Mouse (Mus musculus) liver, postnatal 0 days (tissue): ENCODE measurements at regions not wholly inside any gene's neighbourhood (a gene's known extent, or its start where the extent isn't known, plus 50 kb on each side); places are given as distances from the start of the nearest gene placed in this dataset.
"Not testable (repeated sequence)": the region's sequence is repeated elsewhere in the genome, so short reads cannot be mapped to it uniquely, and the experiment has no call there.

Source experiments
- ATAC-seq: fragments of 200-750 bp; cut with Nextera tagmentation; 2 replicates; pipeline ENCODE4 v1.8.0; 2017; ENCODE audit warnings: mild to moderate bottlenecking, moderate library complexity
- DNase-seq: peaks from one replicate; pipeline ENCODE4 v3.0.0-alpha.2; 2016
- H3K27ac ChIP-seq: fragments of 300-500 bp; sonication (generic); 2 replicates; pipeline ENCODE4 v1.5.1; 2014; ENCODE audit warnings: antibody characterized with exemption, moderate library complexity, mild to moderate bottlenecking, low read depth
- H3K27me3 ChIP-seq: fragments of 300-500 bp; sonication (generic); 2 replicates; pipeline ENCODE4 v1.6.1; 2014; ENCODE audit warnings: low read length, control low read depth, mixed read lengths; ENCODE audit not compliant: insufficient read depth
- H3K36me3 ChIP-seq: fragments of 300-500 bp; sonication (generic); replicated peaks from 2 replicates; pipeline ENCODE4 v1.6.1; 2014; ENCODE audit warnings: mild to moderate bottlenecking, control low read depth, low read length, moderate library complexity, mixed read lengths; ENCODE audit not compliant: insufficient read depth
- H3K4me1 ChIP-seq: fragments of 300-500 bp; sonication (generic); 2 replicates; pipeline ENCODE4 v1.6.1; 2014; ENCODE audit warnings: antibody characterized with exemption, mild to moderate bottlenecking, control low read depth; ENCODE audit not compliant: insufficient read depth
- H3K4me2 ChIP-seq: fragments of 300-500 bp; sonication (generic); 2 replicates; pipeline ENCODE4 v1.6.1; 2014; ENCODE audit warnings: low read depth, mild to moderate bottlenecking, low read length, moderate library complexity, mixed read lengths
- H3K4me3 ChIP-seq: fragments of 300-500 bp; sonication (generic); 2 replicates; pipeline ENCODE4 v1.5.1; 2014; ENCODE audit warnings: low read depth, low read length
- H3K9ac ChIP-seq: fragments of 300-500 bp; sonication (generic); replicated peaks from 2 replicates; pipeline ENCODE4 v1.6.1; 2014; ENCODE audit warnings: mild to moderate bottlenecking, moderate library complexity
- H3K9me3 ChIP-seq: fragments of 300-500 bp; sonication (generic); 2 replicates; pipeline ENCODE4 v1.6.1; 2016; ENCODE audit warnings: mild to moderate bottlenecking, control low read depth, low read length, mixed read lengths
- CTCF ChIP-seq: sonication (generic); IDR thresholded peaks from 2 replicates; pipeline ENCODE4 v1.5.1; 2016; ENCODE audit warnings: antibody characterized with exemption, low read depth
- EP300 ChIP-seq: IDR thresholded peaks from 2 replicates; pipeline ENCODE4 v1.6.1; 2016; ENCODE audit warnings: antibody characterized with exemption, low read depth, mild to moderate bottlenecking
- WGBS: fragments of 180-500 bp; shearing (Covaris S2); extraction: QIAGEN DNeasy Blood & Tissue Kit; methylation state at CpG from one replicate; pipeline ENCODE4 v1.1.7; 2014; ENCODE audit not compliant: insufficient replicate concordance; 5-methylcytosine and 5-hydroxymethylcytosine counted together

DNA sequence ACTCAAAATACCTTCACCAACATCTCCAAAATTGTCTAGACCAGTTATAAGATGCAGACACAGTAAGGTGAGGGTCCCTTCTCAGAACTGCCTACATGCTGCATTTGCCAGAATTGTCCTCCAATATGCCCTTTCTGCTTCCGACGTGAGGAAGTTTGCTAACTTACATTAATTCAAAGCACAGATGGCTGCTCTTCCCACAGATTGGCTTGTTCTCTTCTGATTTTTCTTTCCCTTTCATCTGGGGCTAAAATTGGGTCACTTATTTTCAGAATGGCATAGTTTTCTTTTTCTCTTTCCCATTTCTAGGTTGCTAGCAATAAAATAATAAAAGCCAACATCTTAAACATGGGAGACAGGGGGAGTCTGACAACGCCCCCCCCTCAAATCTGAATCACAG, 778.8 kb downstream of the Rab28 start:
- no peak for TF ChIP-seq CTCF
- no peak for TF ChIP-seq EP300
- H3K4me3 ChIP-seq: no peak overlapping the region
- 74% methylated on average over 3 of the region's 3 CpGs for WGBS
- H3K9ac ChIP-seq: no peak overlapping the region
- H3K27ac ChIP-seq: no peak overlapping the region
- H3K4me2 ChIP-seq: no peak overlapping the region
- no peak for DNase-seq
- H3K4me1 ChIP-seq: no peaks in the 10 kb centered on the region
- ATAC-seq: no peak
- H3K9me3 ChIP-seq: no peaks in the 10 kb centered on the region
- no peaks in the 10 kb centered on the region for H3K27me3 ChIP-seq
- no peaks in the 10 kb centered on the region for H3K36me3 ChIP-seq

- no peak for ATAC-seq
- no peaks in the 10 kb centered on the region for H3K36me3 ChIP-seq
Observed at GRCm38 (mm10) chr5:40920920-40921319, 787.0 kb downstream of the Rab28 start.

GRCm38 (mm10) chr5:40908803-40909202, 799.2 kb downstream of the Rab28 start:
- TF ChIP-seq EP300: no peak
- no peak for TF ChIP-seq CTCF
- Histone ChIP-seq H3K4me2 (no peak overlapping the region), H3K27me3 (no peaks in the 10 kb centered on the region), H3K27ac (no peak overlapping the region), H3K36me3 (no peaks in the 10 kb centered on the region), H3K4me3 (no peak overlapping the region), H3K9me3 (no peaks in the 10 kb centered on the region), H3K4me1 (no peaks in the 10 kb centered on the region), H3K9ac (no peak overlapping the region)
- ATAC-seq (no peak), DNase-seq (no peak)
- whole genome bisulfite sequencing: 64% methylated on average over 3 of the region's 3 CpGs

More at GRCm38 (mm10) chr5:40920920-40921319, 787.0 kb downstream of the Rab28 start:
- Histone ChIP-seq H3K27me3 (no peaks in the 10 kb centered on the region), H3K27ac (no peak overlapping the region), H3K9me3 (no peaks in the 10 kb centered on the region), H3K9ac (no peak overlapping the region), H3K4me2 (no peak overlapping the region), H3K4me1 (no peaks in the 10 kb centered on the region), H3K4me3 (no peak overlapping the region)
- WGBS: 33% methylated on average over 2 of the region's 2 CpGs
- DNase-seq: no peak
- TF ChIP-seq EP300: no peak
- TF ChIP-seq CTCF: no peak

DNA sequence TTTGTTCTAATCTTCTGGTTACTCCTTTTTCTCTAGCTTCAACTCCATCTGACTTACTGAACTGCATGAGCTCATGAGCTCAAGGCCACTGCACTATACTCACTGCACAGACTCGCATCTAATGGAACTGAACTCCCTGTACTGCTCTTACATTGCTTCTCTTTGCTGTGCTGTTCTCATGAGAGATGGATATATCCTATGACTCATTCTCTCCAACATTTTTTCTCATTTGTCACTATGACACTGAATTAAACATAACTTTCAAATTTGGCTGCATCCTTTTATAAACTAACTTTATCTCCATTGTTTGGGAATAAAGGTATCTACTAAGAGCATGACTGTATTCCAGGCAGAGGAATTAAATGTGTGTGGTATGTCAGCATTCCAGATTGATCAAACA, 806.2 kb downstream of the Rab28 start:
- WGBS: 65% methylated on average over 1 of the region's 1 CpGs
- H3K36me3 ChIP-seq: no peaks in the 10 kb centered on the region
- ATAC-seq (no peak), DNase-seq (no peak)
- no peak overlapping the region for H3K9ac ChIP-seq
- no peak for TF ChIP-seq EP300
- no peak for TF ChIP-seq CTCF
- no peaks in the 10 kb centered on the region for H3K4me1 ChIP-seq
- H3K9me3 ChIP-seq: no peaks in the 10 kb centered on the region
- H3K27ac ChIP-seq: no peak overlapping the region
- H3K27me3 ChIP-seq: no peaks in the 10 kb centered on the region
- H3K4me2 ChIP-seq: no peak overlapping the region
- H3K4me3 ChIP-seq: no peak overlapping the region

DNA sequence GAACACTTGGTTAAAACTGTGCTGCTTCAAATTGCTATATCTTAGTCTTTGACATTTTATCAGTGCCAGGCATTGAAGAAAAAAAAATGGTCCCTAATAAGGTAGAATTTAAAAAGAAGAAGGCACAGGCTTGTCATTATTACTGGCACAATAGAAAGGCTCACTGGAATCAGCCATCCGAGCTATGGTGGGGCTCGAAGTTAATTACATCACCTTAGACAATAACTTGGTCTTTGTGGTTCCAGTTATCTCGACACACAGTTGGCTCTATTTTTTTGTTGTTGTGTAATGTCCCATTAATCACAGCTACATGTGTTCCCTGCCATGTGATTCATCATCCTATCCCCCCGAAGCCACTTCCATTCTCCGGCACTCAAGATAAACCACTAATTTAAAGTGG, 825.1 kb downstream of the Rab28 start:
- H3K9ac ChIP-seq: no peak overlapping the region
- TF ChIP-seq EP300 (no peak), CTCF (no peak)
- no peak overlapping the region for H3K27ac ChIP-seq
- H3K4me3 ChIP-seq: no peak overlapping the region
- H3K27me3 ChIP-seq: no peaks in the 10 kb centered on the region
- WGBS: 51% methylated on average over 5 of the region's 5 CpGs
- DNase-seq (no peak), ATAC-seq (no peak)
- no peak overlapping the region for H3K4me2 ChIP-seq
- H3K4me1 ChIP-seq: no peaks in the 10 kb centered on the region
- no peaks in the 10 kb centered on the region for H3K36me3 ChIP-seq
- H3K9me3 ChIP-seq: no peaks in the 10 kb centered on the region

DNA sequence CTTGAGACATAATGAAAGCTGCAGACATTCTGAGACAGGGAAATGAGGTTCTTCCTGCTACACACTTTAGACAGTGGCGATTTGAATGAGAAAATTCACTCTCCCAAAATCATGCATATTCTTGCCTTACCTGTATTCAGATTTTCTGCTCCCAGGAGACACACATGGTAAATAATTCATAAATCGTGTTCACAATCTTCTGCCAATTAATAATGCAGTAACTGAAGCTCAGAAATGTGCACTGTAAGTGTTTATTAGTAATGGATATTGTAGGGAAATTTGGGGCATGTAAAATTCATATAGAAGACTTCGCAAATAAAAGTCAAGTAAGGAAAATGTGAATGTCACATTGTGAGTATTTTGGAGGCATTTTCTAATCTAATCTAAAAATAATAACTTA, 830.2 kb downstream of the Rab28 start:
- Histone ChIP-seq H3K4me1 (no peaks in the 10 kb centered on the region), H3K27me3 (no peaks in the 10 kb centered on the region), H3K36me3 (no peaks in the 10 kb centered on the region), H3K4me3 (no peak overlapping the region), H3K27ac (no peak overlapping the region), H3K9me3 (no peaks in the 10 kb centered on the region), H3K9ac (no peak overlapping the region), H3K4me2 (no peak overlapping the region)
- WGBS: 62% methylated on average over 3 of the region's 3 CpGs
- TF ChIP-seq CTCF (no peak), EP300 (no peak)
- ATAC-seq: no peak
- DNase-seq: no peak

DNA sequence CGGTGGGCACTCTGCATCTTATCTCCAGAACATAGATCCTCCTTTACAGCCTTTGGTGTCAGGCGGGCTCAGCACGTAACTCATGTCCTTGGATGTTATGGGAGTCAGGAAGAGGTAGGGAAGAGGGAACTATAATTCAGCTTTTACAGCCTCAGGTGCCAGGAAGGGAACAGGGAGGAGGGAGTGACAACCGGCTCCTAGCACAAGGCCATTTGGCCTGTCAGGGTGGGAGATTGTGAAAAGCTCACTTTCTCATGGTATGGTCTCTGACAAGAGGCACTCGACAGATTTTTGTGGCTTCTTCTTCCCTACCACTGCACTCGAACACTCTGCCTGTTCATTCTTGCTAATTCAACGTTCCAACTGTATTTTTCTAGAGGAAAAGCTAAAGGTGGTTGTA, 845.6 kb downstream of the Rab28 start:
- not testable (repeated sequence) for ATAC-seq, H3K9me3 ChIP-seq, H3K27ac ChIP-seq, H3K27me3 ChIP-seq, H3K4me3 ChIP-seq, H3K9ac ChIP-seq, H3K4me1 ChIP-seq, H3K36me3 ChIP-seq, DNase-seq, H3K4me2 ChIP-seq
- 74% methylated on average over 7 of the region's 7 CpGs for WGBS
